Mouse (Mus musculus) left cerebral cortex, adult 2 months (tissue): Measurements from ENCODE around the gene Kdm4a. TPM values are rescaled to one million over a fixed set of nuclear protein-coding genes. Genes with fewer than 3 reads are reported as not detected.

Experiments
- DNase-seq, 2 experiments: peaks; one replicate each; pipeline ENCODE4 v3.0.0; 2021 to 2022; ENCODE audit warnings: low spot score in 2 of 2, mixed read lengths in 1 of 2; ENCODE audit errors: extremely low spot score in 1 of 2
- H3K27ac ChIP-seq: fragments of 200-600 bp; 2 replicates; pipeline ENCODE4 v1.8.1; 2022
- H3K4me3 ChIP-seq: fragments of 200-600 bp; 2 replicates; pipeline ENCODE4 v1.8.1; 2022
- CTCF ChIP-seq: fragments of 200-600 bp; IDR thresholded peaks from 2 replicates; pipeline ENCODE4 v1.8.1; 2022; ENCODE audit warnings: antibody characterized with exemption, mild to moderate bottlenecking, moderate library complexity
- intact Hi-C: fragments of 180-260 bp; cut with DNase I; formaldehyde crosslinking; loops from one replicate; pipeline ENCODE4 v1.15.1; 2025
- total RNA-seq, 2 experiments: library from RNA; stranded (reverse); gene quantifications; 2 replicates each; pipeline ENCODE4 v1.2.3; 2021

Kdm4a gene
- total RNA-seq, 2 experiments from 2014 or later, result 39.6 to 41.0 TPM

DNA sequence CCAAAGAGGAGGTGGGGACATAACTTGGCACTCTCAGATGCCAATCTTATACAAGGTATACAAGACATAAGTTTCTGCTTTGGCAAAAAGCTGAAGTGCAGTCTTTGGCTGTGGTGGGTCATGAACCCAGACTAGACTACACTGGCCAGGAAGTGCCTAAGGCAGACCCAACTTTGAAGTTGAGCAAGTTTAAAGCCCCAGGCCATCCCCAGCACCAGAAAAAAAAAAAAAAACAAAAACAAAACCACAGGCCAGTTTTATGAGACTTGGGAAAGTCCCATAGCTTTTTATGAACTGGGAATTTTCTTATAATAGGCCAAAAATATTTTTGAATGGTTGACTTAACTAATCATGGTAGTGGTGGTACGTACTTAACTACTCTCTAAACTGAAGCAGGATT lies 44.4 kb downstream of the Kdm4a start:
- intact Hi-C loops, result loop anchor here (2.0 kb wide), 1 partner anchor 45 kb away; no protein-coding TSS in a partner anchor
- Histone ChIP-seq H3K27ac (peak overlapping the region; percentile 84), H3K4me3 (peak overlapping the region; percentile 86)
- TF ChIP-seq CTCF, result no peak
- no peak for DNase-seq

DNA sequence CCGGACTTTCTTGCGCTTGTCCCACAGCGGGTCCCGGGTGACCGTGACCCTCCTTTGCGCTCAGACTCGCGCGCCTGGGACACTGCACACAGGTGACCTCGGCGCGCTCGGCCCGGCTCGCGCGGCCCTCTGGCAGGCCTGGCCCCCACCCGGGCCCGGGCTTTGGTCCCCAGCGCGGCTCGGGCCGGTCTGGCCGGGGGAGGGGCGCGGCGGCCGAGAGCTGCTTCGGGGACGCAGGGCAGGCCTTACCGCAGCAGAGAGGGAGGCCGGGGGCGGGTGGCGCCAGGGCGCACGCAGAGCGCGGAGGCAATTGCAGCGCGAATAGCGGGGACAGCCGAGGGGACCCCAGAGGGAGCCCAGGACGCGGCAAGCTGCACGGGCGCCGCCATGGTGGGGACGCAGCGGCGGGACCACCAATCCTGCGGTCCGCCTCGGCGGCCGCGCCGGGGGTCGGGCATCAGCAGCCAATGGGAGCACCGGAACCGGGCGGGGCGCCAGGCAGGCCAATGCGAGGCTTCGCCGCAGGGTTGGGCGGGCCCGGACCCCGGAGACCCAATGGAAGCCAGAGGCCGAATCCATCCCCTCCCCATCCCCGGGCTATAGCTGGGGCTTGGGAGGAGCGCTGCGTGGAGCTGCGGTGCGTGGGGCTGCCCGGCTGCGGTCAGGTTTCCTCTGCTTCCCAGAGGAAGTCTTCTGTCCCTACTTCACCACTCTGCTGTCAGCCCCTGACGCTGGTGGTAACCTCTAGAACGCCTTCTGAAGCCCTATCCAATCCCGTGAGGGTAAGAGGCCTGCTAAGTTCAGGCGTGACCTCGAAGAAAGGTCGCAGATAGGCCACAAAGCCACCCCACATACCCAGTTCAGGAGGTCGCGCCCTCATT lies 45.1 kb downstream of the Kdm4a start, which contains the start of gene St3gal3:
TSS of gene St3gal3 (minus strand) at position 430 of the 881 bp plus-strand sequence.
- TF ChIP-seq CTCF, result no peak
- intact Hi-C loops, result loop anchor here (2.0 kb wide), 1 partner anchor 44 kb away; no protein-coding TSS in a partner anchor
- H3K4me3 ChIP-seq, result peak within 1 kb of the TSS; percentile 86
- peak within 1 kb of the TSS; percentile 84 for H3K27ac ChIP-seq
- peak; percentile 98 for DNase-seq

GRCm38 (mm10) chr4:118131329-118131728 lies 48.5 kb downstream of the Kdm4a start:
- no peak overlapping the region for H3K27ac ChIP-seq
- no peak; the same call in 1 of the 2 replicates for TF ChIP-seq CTCF
- intact Hi-C loops, result no loop called here
- DNase-seq, result no peak
- H3K4me3 ChIP-seq, result no peak overlapping the region

DNA sequence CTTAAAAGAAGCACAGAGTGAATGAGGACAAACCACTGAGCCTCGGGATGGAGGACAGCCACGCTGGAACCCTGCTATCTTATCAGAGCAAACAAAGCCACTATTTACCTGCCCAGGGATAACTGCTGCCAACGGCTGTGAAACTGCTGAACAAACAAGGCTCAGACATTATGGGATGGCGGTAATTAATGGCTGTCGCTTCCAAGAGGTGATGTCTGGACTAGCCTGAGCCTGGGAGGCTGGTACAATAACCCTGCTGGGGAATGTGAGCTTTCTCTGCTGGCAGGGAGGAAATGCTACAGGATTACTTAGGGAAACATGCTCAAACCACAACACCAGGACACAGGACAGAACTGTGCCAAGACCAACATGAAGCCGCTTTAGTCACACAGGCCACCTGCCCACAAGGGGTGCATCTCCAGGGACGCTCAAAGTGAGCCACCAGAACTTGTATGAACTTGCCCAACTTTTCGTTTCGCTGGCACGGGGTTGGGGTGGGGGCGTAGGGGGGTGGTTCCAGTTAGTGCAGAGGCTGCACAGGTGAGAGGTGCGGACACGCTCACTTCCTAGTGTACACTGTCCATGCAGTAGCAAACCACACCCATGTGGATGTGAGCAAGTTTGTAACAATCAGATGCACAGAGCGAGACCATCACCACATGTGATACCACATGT lies 56.7 kb downstream of the Kdm4a start:
- Histone ChIP-seq H3K4me3 (no peak overlapping the region), H3K27ac (no peak overlapping the region)
- intact Hi-C loops, result loop anchor here (5.0 kb wide), 1 partner anchor 51 kb away; no protein-coding TSS in a partner anchor
- DNase-seq, result no peak
- TF ChIP-seq CTCF, result no peak

- DNase-seq, result no peak
- Histone ChIP-seq H3K4me3 (no peak overlapping the region), H3K27ac (no peak overlapping the region)
- no peak for TF ChIP-seq CTCF
- intact Hi-C loops, result loop anchor here (5.0 kb wide), 1 partner anchor 50 kb away; no protein-coding TSS in a partner anchor
Measured at GRCm38 (mm10) chr4:118122078-118122477, 57.8 kb downstream of the Kdm4a start.

DNA sequence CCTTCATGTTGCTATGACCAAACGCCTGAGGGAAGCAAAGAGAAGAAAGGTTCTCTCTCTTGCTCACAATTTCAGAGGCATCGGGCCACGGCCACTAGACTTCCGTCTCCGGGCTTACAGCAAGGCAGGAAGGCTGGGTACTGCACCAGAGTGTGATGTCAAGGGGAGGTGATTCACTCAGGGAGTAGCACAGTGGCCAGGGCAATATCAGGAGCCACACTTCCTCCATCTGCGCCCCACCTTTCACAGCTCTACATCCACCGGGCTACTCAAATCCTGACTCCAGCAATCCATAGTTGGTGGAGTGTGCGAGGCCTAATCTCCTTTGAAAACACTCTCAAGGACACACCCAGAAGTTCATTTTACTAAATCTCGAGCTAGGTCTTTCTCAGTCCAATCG lies 62.3 kb downstream of the Kdm4a start:
- no peak for DNase-seq
- intact Hi-C loops, result no loop called here
- Histone ChIP-seq H3K27ac (no peak overlapping the region), H3K4me3 (no peak overlapping the region)
- no peak for TF ChIP-seq CTCF

GRCm38 (mm10) chr4:118116098-118116497 lies 63.7 kb downstream of the Kdm4a start:
- H3K27ac ChIP-seq, result no peak overlapping the region
- intact Hi-C loops, result no loop called here
- TF ChIP-seq CTCF, result no peak

GRCm38 (mm10) chr4:118115132-118115531 lies 64.7 kb downstream of the Kdm4a start:
- TF ChIP-seq CTCF, result no peak
- intact Hi-C loops, result no loop called here
- H3K4me3 ChIP-seq, result no peak overlapping the region
- no peak overlapping the region for H3K27ac ChIP-seq
- no peak for DNase-seq

More at GRCm38 (mm10) chr4:118116098-118116497, 63.7 kb downstream of the Kdm4a start:
- DNase-seq, result no peak
- H3K4me3 ChIP-seq, result no peak overlapping the region

GRCm38 (mm10) chr4:118112601-118113000 lies 67.2 kb downstream of the Kdm4a start:
- Histone ChIP-seq H3K27ac (no peak overlapping the region), H3K4me3 (no peak overlapping the region)
- intact Hi-C loops, result no loop called here
- no peak for TF ChIP-seq CTCF
- DNase-seq, result peak in 1 of 2 experiments; percentile 25

DNA sequence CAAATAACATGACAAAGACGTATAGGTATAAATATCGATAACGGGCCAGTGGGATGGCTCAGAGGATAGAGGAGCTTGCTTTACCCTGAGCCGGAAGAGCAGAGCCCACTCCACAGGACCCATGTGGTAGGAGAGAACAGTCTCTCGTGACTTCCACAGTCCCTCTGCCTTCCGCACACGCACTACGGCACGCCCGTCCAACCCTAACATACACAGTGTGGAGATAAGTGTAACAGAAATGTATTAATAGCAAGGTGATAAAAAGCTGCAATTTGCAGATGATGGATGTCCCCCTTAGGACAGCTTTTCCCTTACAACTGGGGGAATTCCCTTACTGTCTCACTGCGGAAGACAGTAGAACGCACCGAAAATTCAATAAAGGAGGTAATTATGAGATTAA lies 70.2 kb downstream of the Kdm4a start:
- H3K4me3 ChIP-seq, result no peak overlapping the region
- no peak for TF ChIP-seq CTCF
- DNase-seq, result no peak
- intact Hi-C loops, result no loop called here
- H3K27ac ChIP-seq, result no peak overlapping the region

- no peak for TF ChIP-seq CTCF
- no peak for DNase-seq
- intact Hi-C loops, result no loop called here
- Histone ChIP-seq H3K27ac (no peak overlapping the region), H3K4me3 (no peak overlapping the region)
Measured at GRCm38 (mm10) chr4:118108779-118109178, 71.1 kb downstream of the Kdm4a start.
